Mouse (Mus musculus) kidney, postnatal 0 days (tissue): ENCODE data around the gene Iqcf3. TPM values are rescaled to one million over a fixed set of nuclear protein-coding genes. Genes with fewer than 3 reads are reported as not detected.
"Not testable (repeated sequence)": the region's sequence is repeated elsewhere in the genome, so short reads cannot be mapped to it uniquely, and the experiment has no call there.

ENCODE experiments used
- ATAC-seq: fragments of 200-750 bp; cut with Nextera tagmentation; replicated peaks from 2 replicates; pipeline ENCODE4 v1.8.0; 2017; ENCODE audit warnings: low read depth, moderate number of reproducible peaks, moderate TSS enrichment, moderate library complexity; ENCODE audit not compliant: low FRiP score
- DNase-seq: peaks from one replicate; pipeline ENCODE4 v3.0.0-alpha.2; 2016; ENCODE audit warnings: low spot score
- H3K27ac ChIP-seq: fragments of 300-500 bp; sonication (generic); 2 replicates; pipeline ENCODE4 v1.5.1; 2014; ENCODE audit warnings: mild to moderate bottlenecking
- H3K27me3 ChIP-seq: fragments of 300-500 bp; sonication (generic); 2 replicates; pipeline ENCODE4 v1.6.1; 2014; ENCODE audit warnings: low read length, mixed read lengths; ENCODE audit not compliant: insufficient read depth
- H3K36me3 ChIP-seq: fragments of 300-500 bp; sonication (generic); 2 replicates; pipeline ENCODE4 v1.6.1; 2014; ENCODE audit warnings: low read length, mixed read lengths; ENCODE audit not compliant: insufficient read depth
- H3K4me1 ChIP-seq: fragments of 300-500 bp; sonication (generic); replicated peaks from 2 replicates; pipeline ENCODE4 v1.6.1; 2014; ENCODE audit warnings: antibody characterized with exemption, low read length, mixed read lengths; ENCODE audit not compliant: insufficient read depth
- H3K4me2 ChIP-seq: fragments of 300-500 bp; sonication (generic); 2 replicates; pipeline ENCODE4 v1.6.1; 2014; ENCODE audit warnings: mild to moderate bottlenecking, low read length, moderate library complexity, mixed read lengths
- H3K4me3 ChIP-seq: fragments of 300-500 bp; sonication (generic); replicated peaks from 2 replicates; pipeline ENCODE4 v1.5.1; 2014; ENCODE audit warnings: low read depth, low read length
- H3K9ac ChIP-seq: fragments of 300-500 bp; sonication (generic); 2 replicates; pipeline ENCODE4 v1.6.1; 2014; ENCODE audit warnings: low read depth, low read length
- H3K9me3 ChIP-seq: fragments of 300-500 bp; sonication (generic); replicated peaks from 2 replicates; pipeline ENCODE4 v1.6.1; 2016; ENCODE audit warnings: low read length, inconsistent platforms, mixed read lengths
- CTCF ChIP-seq: IDR thresholded peaks from 2 replicates; pipeline ENCODE4 v1.5.1; 2016; ENCODE audit warnings: antibody characterized with exemption, low read depth, mild to moderate bottlenecking, moderate library complexity
- WGBS: fragments of 180-500 bp; shearing (Covaris S2); extraction: QIAGEN DNeasy Blood & Tissue Kit; methylation state at CpG from one replicate; pipeline ENCODE4 v1.1.7; 2014; 5-methylcytosine and 5-hydroxymethylcytosine counted together
- polyA plus RNA-seq: library from polyadenylated mRNA; unstranded; fragments of >200 nt; fragmentation: Nextera tagmentation; extraction: Ambion mirVana; gene quantifications from 2 replicates; pipeline ENCODE4 v1.2.1, GENCODE M21; 2015

Gene Iqcf3
- polyA plus RNA-seq, 1 experiment from 2014 or later = not detected

DNA sequence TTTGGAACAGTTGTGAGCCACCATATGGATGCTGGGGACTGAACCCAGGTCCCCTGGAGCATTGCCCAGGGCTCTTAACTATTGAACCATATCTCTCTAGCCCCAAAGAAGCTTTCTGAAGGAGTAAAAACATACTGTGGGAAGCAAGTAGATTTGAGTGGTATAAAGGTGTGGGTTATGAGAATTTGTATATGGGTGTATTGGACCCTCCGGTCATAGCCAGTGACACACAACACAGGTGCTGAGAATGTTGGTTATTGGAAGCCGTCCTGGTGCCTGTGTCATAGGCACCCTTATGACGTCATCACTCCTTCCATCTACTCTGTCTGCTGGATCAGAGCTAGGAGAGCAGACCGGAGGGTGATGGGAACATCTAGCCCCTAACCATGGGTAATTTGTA is 47.2 kb downstream of the Iqcf3 start, which contains the start of gene Iqcf5:
Gene Iqcf5, plus strand, starts transcription at position 301 of the 400 bp plus-strand sequence.
- ATAC-seq = no peak
- TF ChIP-seq CTCF = no peak

DNA sequence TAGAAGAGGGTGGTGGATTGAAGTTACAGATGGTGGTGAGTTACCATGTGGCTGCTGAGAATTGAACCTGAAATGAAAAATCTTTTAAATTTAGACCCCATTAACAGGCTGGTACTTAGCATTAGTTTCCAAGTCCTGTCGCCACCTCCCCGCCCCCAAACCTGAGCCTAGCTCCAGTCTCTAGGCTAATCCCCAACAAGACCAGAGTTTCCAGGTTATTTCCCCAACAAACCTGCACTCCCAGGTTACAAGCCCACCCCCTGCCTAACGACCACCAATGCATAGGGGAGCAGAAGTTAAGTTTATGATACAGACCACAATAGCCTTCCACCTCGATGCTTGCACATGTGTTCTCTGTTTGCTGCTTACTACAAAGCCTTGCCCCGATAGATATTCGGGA is 47.9 kb downstream of the Iqcf3 start:
- 75% methylated on average over 6 of the region's 6 CpGs for WGBS
- H3K27ac ChIP-seq = no peak overlapping the region
- no peaks in the 10 kb centered on the region for H3K9me3 ChIP-seq
- no peaks in the 10 kb centered on the region for H3K27me3 ChIP-seq
- no peaks in the 10 kb centered on the region for H3K36me3 ChIP-seq
- no peaks in the 10 kb centered on the region for H3K4me1 ChIP-seq
- no peak overlapping the region for H3K4me3 ChIP-seq
- ATAC-seq = no peak
- DNase-seq = no peak
- H3K4me2 ChIP-seq = no peak overlapping the region
- H3K9ac ChIP-seq = no peak overlapping the region
- TF ChIP-seq CTCF = no peak

More for the DNA sequence above, 47.2 kb downstream of the Iqcf3 start, which contains the start of gene Iqcf5:
- Histone ChIP-seq H3K36me3 (no peaks in the 10 kb centered on the region), H3K27ac (no peak within 1 kb of the TSS), H3K4me1 (no peaks in the 10 kb centered on the region), H3K9me3 (no peaks in the 10 kb centered on the region), H3K4me2 (no peak within 1 kb of the TSS), H3K27me3 (no peaks in the 10 kb centered on the region), H3K4me3 (no peak within 1 kb of the TSS), H3K9ac (no peak within 1 kb of the TSS)
- WGBS = 88% methylated on average over 4 of the region's 4 CpGs
- DNase-seq = no peak

- no peak overlapping the region for H3K4me3 ChIP-seq
- DNase-seq = peak; percentile 70
- no peaks in the 10 kb centered on the region for H3K36me3 ChIP-seq
- no peak for TF ChIP-seq CTCF
- no peak for ATAC-seq
- H3K4me2 ChIP-seq = no peak overlapping the region
- H3K9me3 ChIP-seq = no peaks in the 10 kb centered on the region
- H3K9ac ChIP-seq = no peak overlapping the region
- WGBS = 48% methylated on average over 13 of the region's 13 CpGs
- no peaks in the 10 kb centered on the region for H3K4me1 ChIP-seq
- no peak overlapping the region for H3K27ac ChIP-seq
- H3K27me3 ChIP-seq = no peaks in the 10 kb centered on the region
These were observed 48.5 kb downstream of the Iqcf3 start for GRCm38 (mm10) chr9:106512729-106513450.

DNA sequence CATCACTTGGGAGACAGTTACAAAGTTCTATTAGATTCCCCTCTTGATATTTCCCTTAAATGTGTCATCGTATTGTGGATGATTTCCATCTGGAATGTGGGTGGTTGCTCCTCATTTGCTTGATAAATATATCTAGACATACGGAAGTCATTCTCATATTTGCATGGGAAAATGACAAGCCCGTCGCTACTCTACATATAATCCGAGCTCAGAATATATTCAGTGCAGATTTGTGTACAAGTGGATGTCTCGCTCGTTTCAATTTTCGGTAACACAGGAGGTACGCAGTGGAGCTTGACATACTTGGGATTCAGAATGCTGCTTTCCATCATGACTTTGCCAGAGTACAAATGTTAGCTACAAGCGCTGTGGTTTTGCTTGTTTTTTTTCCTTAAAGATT is 52.1 kb downstream of the Iqcf3 start:
- DNase-seq (peak; percentile 18), ATAC-seq (no peak)
- no peak overlapping the region for H3K9ac ChIP-seq
- no peak overlapping the region for H3K4me2 ChIP-seq
- H3K4me3 ChIP-seq = no peak overlapping the region
- no peaks in the 10 kb centered on the region for H3K9me3 ChIP-seq
- no peak overlapping the region for H3K27ac ChIP-seq
- no peak for TF ChIP-seq CTCF
- H3K27me3 ChIP-seq = no peaks in the 10 kb centered on the region
- WGBS = 90% methylated on average over 10 of the region's 10 CpGs
- H3K36me3 ChIP-seq = no peaks in the 10 kb centered on the region
- no peaks in the 10 kb centered on the region for H3K4me1 ChIP-seq

DNA sequence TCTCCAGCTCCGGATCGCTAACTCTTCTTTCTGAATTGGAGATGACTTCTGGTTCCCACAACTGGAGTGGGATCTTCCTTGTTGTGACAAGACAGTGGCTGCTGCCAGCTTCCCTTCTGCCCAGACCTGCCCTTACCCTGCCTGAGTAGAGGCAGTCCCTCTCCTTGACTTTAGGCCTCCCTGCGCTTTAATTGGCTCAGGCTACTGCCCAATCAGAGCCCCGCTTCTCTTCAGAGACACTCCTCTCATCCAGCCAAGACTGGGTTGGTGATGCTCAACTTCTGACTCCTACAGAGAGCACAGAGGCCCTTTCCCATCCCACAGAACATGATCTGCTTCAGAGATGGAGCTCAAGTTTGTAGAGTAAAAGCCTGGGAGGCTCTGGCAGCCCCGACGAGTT is 57.2 kb downstream of the Iqcf3 start:
- H3K27me3 ChIP-seq = no peaks in the 10 kb centered on the region
- no peaks in the 10 kb centered on the region for H3K36me3 ChIP-seq
- no peak overlapping the region for H3K27ac ChIP-seq
- 74% methylated on average over 6 of the region's 6 CpGs for WGBS
- DNase-seq = no peak
- ATAC-seq = no peak
- no peak overlapping the region for H3K4me2 ChIP-seq
- no peak overlapping the region for H3K4me3 ChIP-seq
- no peak overlapping the region for H3K9ac ChIP-seq
- no peaks in the 10 kb centered on the region for H3K9me3 ChIP-seq
- H3K4me1 ChIP-seq = no peaks in the 10 kb centered on the region
- TF ChIP-seq CTCF = no peak

DNA sequence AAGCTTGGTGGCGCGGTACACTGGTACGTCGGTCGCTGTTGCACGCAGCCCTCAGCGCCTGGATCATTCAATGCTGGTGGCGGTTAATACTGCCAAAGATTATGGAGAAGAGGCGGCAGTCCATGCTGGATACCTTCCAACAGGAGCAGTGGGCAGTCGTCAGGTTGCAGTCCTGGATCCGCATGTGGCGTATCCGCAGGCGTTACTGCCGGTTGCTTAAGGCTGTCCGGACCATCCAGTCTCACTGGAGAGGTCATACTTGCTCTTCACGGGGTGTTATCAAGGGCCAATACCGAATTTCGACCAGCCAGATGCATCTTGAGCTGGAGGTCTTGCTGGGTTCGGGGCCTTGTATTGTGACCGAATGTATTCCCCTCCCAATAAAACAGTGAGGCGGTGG is 59.6 kb downstream of the Iqcf3 start:
- WGBS = 89% methylated on average over 22 of the region's 22 CpGs
- Histone ChIP-seq H3K27me3 (no peaks in the 10 kb centered on the region), H3K9me3 (no peaks in the 10 kb centered on the region), H3K4me1 (no peaks in the 10 kb centered on the region), H3K9ac (no peak overlapping the region), H3K27ac (no peak overlapping the region), H3K4me3 (no peak overlapping the region), H3K4me2 (no peak overlapping the region), H3K36me3 (no peaks in the 10 kb centered on the region)
- ATAC-seq (no peak), DNase-seq (no peak)
- no peak for TF ChIP-seq CTCF

GRCm38 (mm10) chr9:106499667-106500066 is 61.8 kb downstream of the Iqcf3 start, which contains the start of gene Iqcf1:
Iqcf1 (plus strand) TSS chr9:106499967.
- no peaks in the 10 kb centered on the region for H3K9me3 ChIP-seq
- H3K4me2 ChIP-seq = no peak within 1 kb of the TSS
- H3K9ac ChIP-seq = no peak within 1 kb of the TSS
- DNase-seq (no peak), ATAC-seq (no peak)
- no peak for TF ChIP-seq CTCF
- H3K4me3 ChIP-seq = no peak within 1 kb of the TSS
- H3K27me3 ChIP-seq = no peaks in the 10 kb centered on the region
- WGBS = 91% methylated on average over 6 of the region's 6 CpGs
- no peaks in the 10 kb centered on the region for H3K4me1 ChIP-seq
- no peak within 1 kb of the TSS for H3K27ac ChIP-seq
- no peaks in the 10 kb centered on the region for H3K36me3 ChIP-seq

DNA sequence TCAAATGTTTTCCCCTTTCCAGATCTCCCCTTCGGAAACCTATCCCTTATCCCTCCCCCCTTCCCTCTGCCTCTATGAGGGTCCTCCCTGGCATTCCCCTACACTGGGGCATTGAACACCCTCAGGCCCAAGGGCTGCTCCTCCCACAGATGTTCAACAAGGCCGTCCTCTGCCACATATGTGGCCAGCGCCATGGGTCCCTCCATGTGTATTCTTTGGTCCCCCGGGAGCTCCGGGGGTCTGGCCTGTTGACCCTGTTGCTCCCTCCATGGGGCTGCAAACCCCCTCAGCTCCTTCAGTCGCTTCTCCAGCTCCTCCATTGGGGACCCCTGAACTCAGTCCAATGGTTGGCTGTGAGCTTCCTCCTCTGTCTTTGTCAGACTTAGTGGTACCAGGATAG is 73.8 kb downstream of the Iqcf3 start:
- WGBS = 81% methylated on average over 6 of the region's 6 CpGs
- not testable (repeated sequence) for H3K4me3 ChIP-seq, H3K9me3 ChIP-seq, H3K27me3 ChIP-seq, ATAC-seq, H3K4me2 ChIP-seq, H3K9ac ChIP-seq, H3K27ac ChIP-seq, DNase-seq, H3K4me1 ChIP-seq
- H3K36me3 ChIP-seq = peaks cover 24% of the 10 kb centered on the region; the same call in 1 of the 2 replicates
